Mouse (Mus musculus) ES-Bruce4 (cell line): ENCODE data around the gene Ndufaf2. TPM values are rescaled to one million over a fixed set of nuclear protein-coding genes. Genes with fewer than 3 reads are reported as not detected.

ENCODE experiments used
- H3K27ac ChIP-seq: 2 replicates; pipeline ENCODE4 v1.5.1; 2012; ENCODE audit warnings: low read length, inconsistent platforms; ENCODE audit not compliant: insufficient read depth
- H3K27me3 ChIP-seq: 2 replicates; pipeline ENCODE4 v1.6.1; 2012; ENCODE audit warnings: mild to moderate bottlenecking, low read length, inconsistent platforms; ENCODE audit not compliant: control insufficient read depth, poor library complexity, insufficient read depth, severe bottlenecking
- H3K36me3 ChIP-seq: 2 replicates; pipeline ENCODE4 v1.6.1; 2012; ENCODE audit warnings: inconsistent platforms, mild to moderate bottlenecking, low read length, moderate library complexity; ENCODE audit not compliant: control insufficient read depth, poor library complexity, insufficient read depth, severe bottlenecking
- H3K4me1 ChIP-seq: one replicate; pipeline ENCODE4 v1.8.1; 2011; ENCODE audit warnings: low read length; ENCODE audit not compliant: control insufficient read depth, insufficient read depth
- H3K4me3 ChIP-seq: 2 replicates; pipeline ENCODE4 v1.5.1; 2011; ENCODE audit warnings: low read depth, mild to moderate bottlenecking, low read length
- H3K9ac ChIP-seq: 2 replicates; pipeline ENCODE4 v1.6.1; 2012; ENCODE audit warnings: low read depth, mild to moderate bottlenecking, inconsistent platforms; ENCODE audit not compliant: poor library complexity, severe bottlenecking
- H3K9me3 ChIP-seq: replicated peaks from 2 replicates; pipeline ENCODE4 v1.6.1; 2012; ENCODE audit warnings: mild to moderate bottlenecking, low read length, inconsistent platforms; ENCODE audit not compliant: control insufficient read depth, poor library complexity, insufficient read depth, severe bottlenecking
- CTCF ChIP-seq: IDR thresholded peaks from one replicate; pipeline ENCODE4 v1.8.1; 2011; ENCODE audit warnings: low read depth, low read length
- EP300 ChIP-seq: IDR thresholded peaks from 2 replicates; pipeline ENCODE4 v1.6.1; 2011; ENCODE audit warnings: low read depth, low read length; ENCODE audit not compliant: insufficient read depth
- POLR2A ChIP-seq: IDR thresholded peaks from one replicate; pipeline ENCODE4 v1.8.1; 2011; ENCODE audit warnings: low read length; ENCODE audit not compliant: insufficient read depth
- polyA plus RNA-seq: library from polyadenylated mRNA; stranded (reverse); fragments of >200 nt; gene quantifications from 2 replicates; pipeline ENCODE4 v1.2.4, GENCODE M21; 2011; ENCODE audit warnings: low read depth; ENCODE audit not compliant: missing spikeins, insufficient read depth, insufficient read length

Ndufaf2 gene
- polyA plus RNA-seq, 1 experiment, result 103 TPM

GRCm38 (mm10) chr13:108060936-108061578 lies 97.4 kb downstream of the Ndufaf2 start:
- no peak overlapping the region for H3K27ac ChIP-seq
- no peaks in the 10 kb centered on the region for H3K27me3 ChIP-seq
- TF ChIP-seq CTCF, result no peak
- TF ChIP-seq POLR2A, result no peak
- TF ChIP-seq EP300, result no peak
- no peaks in the 10 kb centered on the region for H3K36me3 ChIP-seq
- no peak overlapping the region for H3K4me3 ChIP-seq
- no peaks in the 10 kb centered on the region for H3K9me3 ChIP-seq
- no peak overlapping the region for H3K9ac ChIP-seq
- no peaks in the 10 kb centered on the region for H3K4me1 ChIP-seq

GRCm38 (mm10) chr13:108060286-108060885 lies 98.0 kb downstream of the Ndufaf2 start:
- TF ChIP-seq POLR2A (no peak), EP300 (no peak), CTCF (no peak)
- no peak overlapping the region for H3K27ac ChIP-seq
- H3K4me3 ChIP-seq, result no peak overlapping the region
- no peak overlapping the region for H3K9ac ChIP-seq
- no peaks in the 10 kb centered on the region for H3K27me3 ChIP-seq
- H3K36me3 ChIP-seq, result no peaks in the 10 kb centered on the region
- no peaks in the 10 kb centered on the region for H3K9me3 ChIP-seq
- H3K4me1 ChIP-seq, result no peaks in the 10 kb centered on the region

DNA sequence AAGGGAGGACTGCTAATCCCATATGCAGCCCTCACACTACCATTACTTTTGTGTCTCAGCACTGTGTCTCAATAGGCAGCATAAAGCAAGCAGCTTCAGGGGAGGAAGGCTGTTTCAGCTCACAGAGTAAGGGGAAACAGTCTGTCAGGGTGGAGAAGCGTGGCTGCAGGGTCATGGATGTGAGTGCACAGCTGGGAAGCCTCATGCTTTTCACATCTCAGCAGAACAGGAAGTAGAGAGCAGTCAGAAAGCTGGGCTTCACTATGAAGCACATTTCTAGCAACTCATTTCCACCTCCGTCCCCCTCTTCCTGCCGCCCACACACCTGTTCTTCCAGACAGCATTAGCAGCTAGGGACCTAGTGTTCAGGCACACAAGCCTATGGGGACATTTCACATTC lies 101.5 kb downstream of the Ndufaf2 start:
- TF ChIP-seq EP300, result no peak
- no peak for TF ChIP-seq POLR2A
- no peak for TF ChIP-seq CTCF
- H3K9me3 ChIP-seq, result no peaks in the 10 kb centered on the region
- no peaks in the 10 kb centered on the region for H3K36me3 ChIP-seq
- no peak overlapping the region for H3K27ac ChIP-seq
- no peak overlapping the region for H3K9ac ChIP-seq
- H3K4me3 ChIP-seq, result no peak overlapping the region
- no peaks in the 10 kb centered on the region for H3K4me1 ChIP-seq
- no peaks in the 10 kb centered on the region for H3K27me3 ChIP-seq

DNA sequence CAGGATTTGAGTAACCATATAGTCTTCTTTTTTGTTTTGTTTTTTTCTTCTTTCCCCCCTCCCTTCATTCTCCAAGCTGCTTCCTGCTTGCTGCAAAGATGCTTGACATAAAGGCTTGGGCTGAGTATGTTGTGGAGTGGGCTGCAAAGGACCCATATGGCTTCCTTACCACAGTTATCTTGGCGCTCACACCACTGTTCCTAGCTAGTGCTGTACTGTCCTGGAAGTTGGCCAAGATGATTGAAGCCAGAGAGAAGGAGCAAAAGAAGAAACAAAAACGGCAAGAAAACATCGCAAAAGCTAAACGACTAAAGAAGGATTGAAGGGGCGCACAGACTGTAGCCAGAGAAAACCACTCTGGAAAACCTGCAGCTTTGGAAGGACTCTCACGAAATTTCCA lies 111.1 kb downstream of the Ndufaf2 start:
- no peak overlapping the region for H3K9ac ChIP-seq
- peaks cover 1% of the 10 kb centered on the region for H3K4me1 ChIP-seq
- H3K27me3 ChIP-seq, result no peaks in the 10 kb centered on the region
- peaks cover 20% of the 10 kb centered on the region for H3K36me3 ChIP-seq
- no peaks in the 10 kb centered on the region for H3K9me3 ChIP-seq
- H3K27ac ChIP-seq, result no peak overlapping the region
- H3K4me3 ChIP-seq, result no peak overlapping the region
- no peak for TF ChIP-seq CTCF
- TF ChIP-seq POLR2A, result no peak
- no peak for TF ChIP-seq EP300

GRCm38 (mm10) chr13:108046891-108047290 lies 111.5 kb downstream of the Ndufaf2 start:
- Histone ChIP-seq H3K27ac (no peak overlapping the region), H3K9ac (no peak overlapping the region), H3K36me3 (peaks cover 22% of the 10 kb centered on the region), H3K9me3 (no peaks in the 10 kb centered on the region), H3K27me3 (no peaks in the 10 kb centered on the region), H3K4me1 (peaks cover 1% of the 10 kb centered on the region), H3K4me3 (no peak overlapping the region)
- TF ChIP-seq POLR2A (no peak), EP300 (no peak), CTCF (no peak)

- no peak overlapping the region for H3K4me3 ChIP-seq
- no peaks in the 10 kb centered on the region for H3K9me3 ChIP-seq
- H3K27ac ChIP-seq, result no peak overlapping the region
- no peak for TF ChIP-seq CTCF
- no peak for TF ChIP-seq EP300
- TF ChIP-seq POLR2A, result no peak
- peaks cover 22% of the 10 kb centered on the region for H3K36me3 ChIP-seq
- H3K27me3 ChIP-seq, result no peaks in the 10 kb centered on the region
- peaks cover 1% of the 10 kb centered on the region for H3K4me1 ChIP-seq
- H3K9ac ChIP-seq, result peak overlapping the region; percentile 54
Observed at GRCm38 (mm10) chr13:108046071-108046470, 112.4 kb downstream of the Ndufaf2 start.
